Mouse (Mus musculus) limb, embryonic 13.5 days (tissue): Measurements from ENCODE around the gene Irf3. TPM values are rescaled to one million over a fixed set of nuclear protein-coding genes. Genes with fewer than 3 reads are reported as not detected.

ENCODE experiments used
- ATAC-seq: fragments of 200-750 bp; cut with Nextera tagmentation; 2 replicates; pipeline ENCODE4 v1.8.0; 2017; ENCODE audit warnings: low read depth, moderate number of reproducible peaks, moderate TSS enrichment; ENCODE audit not compliant: low FRiP score
- H3K27ac ChIP-seq: fragments of 300-500 bp; sonication (generic); 2 replicates; pipeline ENCODE4 v1.5.1; 2015; ENCODE audit warnings: inconsistent platforms, mild to moderate bottlenecking, moderate library complexity
- H3K27me3 ChIP-seq: fragments of 300-500 bp; sonication (generic); 2 replicates; pipeline ENCODE4 v1.6.1; 2015; ENCODE audit warnings: mild to moderate bottlenecking, inconsistent platforms
- H3K36me3 ChIP-seq: fragments of 300-500 bp; sonication (generic); 2 replicates; pipeline ENCODE4 v1.6.1; 2015; ENCODE audit warnings: inconsistent platforms, mild to moderate bottlenecking, moderate library complexity
- H3K4me1 ChIP-seq: fragments of 300-500 bp; sonication (generic); 2 replicates; pipeline ENCODE4 v1.6.1; 2015; ENCODE audit warnings: inconsistent platforms
- H3K4me2 ChIP-seq: fragments of 300-500 bp; sonication (generic); replicated peaks from 2 replicates; pipeline ENCODE4 v1.6.1; 2015; ENCODE audit warnings: inconsistent platforms, mild to moderate bottlenecking, moderate library complexity
- H3K4me3 ChIP-seq: fragments of 300-500 bp; sonication (generic); 2 replicates; pipeline ENCODE4 v1.5.1; 2015; ENCODE audit warnings: moderate library complexity, mild to moderate bottlenecking, inconsistent platforms
- H3K9ac ChIP-seq: fragments of 300-500 bp; sonication (generic); 2 replicates; pipeline ENCODE4 v1.6.1; 2015; ENCODE audit warnings: mild to moderate bottlenecking, inconsistent platforms
- H3K9me3 ChIP-seq: fragments of 300-500 bp; sonication (generic); 2 replicates; pipeline ENCODE4 v1.6.1; 2016; ENCODE audit warnings: inconsistent platforms
- WGBS: fragments of 180-500 bp; shearing (Covaris S2); methylation state at CpG from one replicate; pipeline ENCODE4 v1.1.7; 2015; 5-methylcytosine and 5-hydroxymethylcytosine counted together
- microRNA-seq: library from miRNA; unstranded; fragments of <30 nt; microRNA quantifications from one replicate; pipeline ENCODE4, GENCODE M21; 2016
- polyA plus RNA-seq: library from polyadenylated mRNA; unstranded; fragments of >200 nt; fragmentation: Nextera tagmentation; extraction: Ambion mirVana; gene quantifications from 2 replicates; pipeline ENCODE4 v1.2.1, GENCODE M21; 2015

Irf3 gene
- polyA plus RNA-seq, 1 experiment from 2014 or later = 96.8 TPM

GRCm38 (mm10) chr7:45046853-45047350 is 49.5 kb downstream of the Irf3 start:
- peaks cover 89% of the 10 kb centered on the region for H3K36me3 ChIP-seq
- H3K9me3 ChIP-seq = no peaks in the 10 kb centered on the region
- no peak overlapping the region for H3K4me3 ChIP-seq
- H3K27ac ChIP-seq = no peak overlapping the region
- no peak overlapping the region for H3K9ac ChIP-seq
- peaks cover 18% of the 10 kb centered on the region for H3K4me1 ChIP-seq
- ATAC-seq = no peak
- no peak overlapping the region for H3K4me2 ChIP-seq
- no peaks in the 10 kb centered on the region for H3K27me3 ChIP-seq
- 94% methylated on average over 26 of the region's 26 CpGs for WGBS

- Histone ChIP-seq H3K4me2 (no peak overlapping the region), H3K36me3 (peaks cover 83% of the 10 kb centered on the region), H3K4me1 (peaks cover 19% of the 10 kb centered on the region), H3K4me3 (no peak overlapping the region), H3K27ac (no peak overlapping the region), H3K9ac (no peak overlapping the region), H3K27me3 (no peaks in the 10 kb centered on the region), H3K9me3 (no peaks in the 10 kb centered on the region)
- WGBS = 95% methylated on average over 14 of the region's 14 CpGs
- no peak for ATAC-seq
Observed at GRCm38 (mm10) chr7:45047491-45047890, 50.0 kb downstream of the Irf3 start.

- Histone ChIP-seq H3K4me2 (no peak overlapping the region), H3K9me3 (no peaks in the 10 kb centered on the region), H3K27ac (no peak overlapping the region), H3K27me3 (no peaks in the 10 kb centered on the region), H3K9ac (no peak overlapping the region), H3K36me3 (peaks cover 75% of the 10 kb centered on the region), H3K4me1 (peaks cover 19% of the 10 kb centered on the region), H3K4me3 (no peak overlapping the region)
- 93% methylated on average over 38 of the region's 38 CpGs for WGBS
- no peak for ATAC-seq
Observed at GRCm38 (mm10) chr7:45048001-45048890, 50.8 kb downstream of the Irf3 start.

GRCm38 (mm10) chr7:45048923-45049657 is 51.6 kb downstream of the Irf3 start:
- ATAC-seq = no peak
- Histone ChIP-seq H3K27me3 (no peaks in the 10 kb centered on the region), H3K9me3 (no peaks in the 10 kb centered on the region), H3K4me3 (no peak overlapping the region), H3K36me3 (peaks cover 67% of the 10 kb centered on the region), H3K9ac (no peak overlapping the region), H3K4me1 (peaks cover 19% of the 10 kb centered on the region), H3K27ac (no peak overlapping the region), H3K4me2 (no peak overlapping the region)
- 88% methylated on average over 23 of the region's 23 CpGs for WGBS

GRCm38 (mm10) chr7:45050945-45051600 is 53.6 kb downstream of the Irf3 start:
- peak overlapping the region; percentile 84 for H3K4me3 ChIP-seq
- peak; percentile 42 for ATAC-seq
- H3K27ac ChIP-seq = peak overlapping the region; percentile 99
- WGBS = 3% methylated on average over 16 of the region's 16 CpGs
- H3K4me1 ChIP-seq = peaks cover 24% of the 10 kb centered on the region
- H3K36me3 ChIP-seq = peaks cover 47% of the 10 kb centered on the region
- peak overlapping the region; percentile 97 for H3K4me2 ChIP-seq
- H3K9me3 ChIP-seq = no peaks in the 10 kb centered on the region
- H3K9ac ChIP-seq = peak overlapping the region; percentile 87
- H3K27me3 ChIP-seq = no peaks in the 10 kb centered on the region

- H3K4me2 ChIP-seq = peak overlapping the region; percentile 97
- peak overlapping the region; percentile 84 for H3K4me3 ChIP-seq
- ATAC-seq = no peak
- H3K4me1 ChIP-seq = peaks cover 24% of the 10 kb centered on the region
- peaks cover 42% of the 10 kb centered on the region for H3K36me3 ChIP-seq
- peak overlapping the region; percentile 99 for H3K27ac ChIP-seq
- peak overlapping the region; percentile 87 for H3K9ac ChIP-seq
- no peaks in the 10 kb centered on the region for H3K9me3 ChIP-seq
- 2% methylated on average over 13 of the region's 13 CpGs for WGBS
- H3K27me3 ChIP-seq = no peaks in the 10 kb centered on the region
Observed at GRCm38 (mm10) chr7:45051601-45051974, 54.1 kb downstream of the Irf3 start.

Small RNA genes lying within 50 kb of the gene (microRNA-seq; reads per million reads assigned to microRNA genes)
- gene Mir7054 = 0.52 reads per million

Other genes with a start within 250 kb of the Irf3 start
- gene Vrk3, start 249.2 kb upstream of the Irf3 start, polyA plus RNA-seq = 35.0 and 37.2 TPM in 2 replicates
- 1.7 and 1.8 TPM in 2 replicates for gene Zfp473, start 246.6 kb upstream of the Irf3 start, polyA plus RNA-seq
- 97.3 and 102 TPM in 2 replicates for gene Nup62, start 181.6 kb upstream of the Irf3 start, polyA plus RNA-seq
- 1.4 and 2.5 TPM in 2 replicates for gene Il4i1, start 181.3 kb upstream of the Irf3 start, polyA plus RNA-seq
- 3.2 and 3.6 TPM in 2 replicates for gene Atf5, start 181.0 kb upstream of the Irf3 start, polyA plus RNA-seq
- 112 and 122 TPM in 2 replicates for gene Akt1s1, start 148.7 kb upstream of the Irf3 start, polyA plus RNA-seq
- 86.0 and 90.5 TPM in 2 replicates for gene Tbc1d17, start 148.6 kb upstream of the Irf3 start, polyA plus RNA-seq
- gene Pnkp, start 140.5 kb upstream of the Irf3 start, polyA plus RNA-seq = 33.1 and 33.9 TPM in 2 replicates
- gene Ptov1, start 127.9 kb upstream of the Irf3 start, polyA plus RNA-seq = 502 and 514 TPM in 2 replicates
- 118 and 119 TPM in 2 replicates for gene Med25, start 104.9 kb upstream of the Irf3 start, polyA plus RNA-seq
- gene Fuz, start 101.6 kb upstream of the Irf3 start, polyA plus RNA-seq = 23.0 and 25.8 TPM in 2 replicates
- gene Ap2a1, start 68.2 kb upstream of the Irf3 start, polyA plus RNA-seq = 76.1 and 81.6 TPM in 2 replicates
- 0.23 and 0.25 TPM in 2 replicates for gene Tsks, start 54.4 kb upstream of the Irf3 start, polyA plus RNA-seq
- 33.9 and 35.0 TPM in 2 replicates for gene Cpt1c, start 22.8 kb upstream of the Irf3 start, polyA plus RNA-seq
- gene Prmt1, start 11.1 kb upstream of the Irf3 start, polyA plus RNA-seq = 670 and 703 TPM in 2 replicates
- 77.3 and 78.4 TPM in 2 replicates for gene Bcl2l12, start 1.1 kb downstream of the Irf3 start, polyA plus RNA-seq
- gene Scaf1, start 18.7 kb downstream of the Irf3 start, polyA plus RNA-seq = 38.6 and 40.7 TPM in 2 replicates
- gene Rras, start 20.3 kb downstream of the Irf3 start, polyA plus RNA-seq = 27.5 and 29.1 TPM in 2 replicates
- gene Prr12, start 55.2 kb downstream of the Irf3 start, polyA plus RNA-seq = 14.5 and 15.3 TPM in 2 replicates
- 71.2 and 71.4 TPM in 2 replicates for gene Nosip, start 64.8 kb downstream of the Irf3 start, polyA plus RNA-seq
- gene Prrg2, start 65.0 kb downstream of the Irf3 start, polyA plus RNA-seq = 22.3 and 24.5 TPM in 2 replicates
- gene Rcn3, start 94.6 kb downstream of the Irf3 start, polyA plus RNA-seq = 462 and 483 TPM in 2 replicates
- 44.0 and 45.4 TPM in 2 replicates for gene Fcgrt, start 106.2 kb downstream of the Irf3 start, polyA plus RNA-seq
- 1,512 and 1,535 TPM in 2 replicates for gene Rps11, start 126.8 kb downstream of the Irf3 start, polyA plus RNA-seq
- gene Rpl13a, start 131.1 kb downstream of the Irf3 start, polyA plus RNA-seq = 1,305 and 1,326 TPM in 2 replicates
- gene Gm45713, start 138.6 kb downstream of the Irf3 start, polyA plus RNA-seq = 0.60 and 0.75 TPM in 2 replicates
- gene Flt3l, start 138.8 kb downstream of the Irf3 start, polyA plus RNA-seq = 1.0 and 1.2 TPM in 2 replicates
- gene Pih1d1, start 156.7 kb downstream of the Irf3 start, polyA plus RNA-seq = 86.9 and 87.1 TPM in 2 replicates
- gene Aldh16a1, start 156.9 kb downstream of the Irf3 start, polyA plus RNA-seq = 45.1 and 46.4 TPM in 2 replicates
- gene Slc17a7, start 166.3 kb downstream of the Irf3 start, polyA plus RNA-seq = 0.19 and 0.23 TPM in 2 replicates
- gene Gfy, start 181.9 kb downstream of the Irf3 start, polyA plus RNA-seq = not detected in 2 replicates
- not detected in 2 replicates for gene Pth2, start 183.3 kb downstream of the Irf3 start, polyA plus RNA-seq
- gene Ccdc155, start 207.2 kb downstream of the Irf3 start, polyA plus RNA-seq = 0.93 and 1.4 TPM in 2 replicates
- 1.3 and 1.4 TPM in 2 replicates for gene Dkkl1, start 214.5 kb downstream of the Irf3 start, polyA plus RNA-seq
- gene Tead2, start 218.1 kb downstream of the Irf3 start, polyA plus RNA-seq = 259 and 263 TPM in 2 replicates
- 1.3 and 2.1 TPM in 2 replicates for gene Cd37, start 241.5 kb downstream of the Irf3 start, polyA plus RNA-seq
- 0.28 and 0.43 TPM in 2 replicates for gene Slc6a16, start 243.4 kb downstream of the Irf3 start, polyA plus RNA-seq